Mouse (Mus musculus) kidney, postnatal 25 days (tissue): ENCODE measurements at regions not wholly inside any gene's neighbourhood (a gene's known extent, or its start where the extent isn't known, plus 50 kb on each side); places are given as distances from the start of the nearest gene placed in this dataset.

Source experiments
- DNase-seq, 2 experiments: peaks; one replicate each; pipeline ENCODE4 v3.0.0; 2021; ENCODE audit warnings: mixed read lengths in 2 of 2

GRCm38 (mm10) chr15:59785981-59786380 is 230.4 kb downstream of the 4933412E24Rik start:
- no peak for DNase-seq

GRCm38 (mm10) chr15:59784556-59784929 is 231.9 kb downstream of the 4933412E24Rik start:
- DNase-seq = no peak

GRCm38 (mm10) chr15:59783782-59784555 is 232.4 kb downstream of the 4933412E24Rik start:
- DNase-seq = peak; percentile 54 to 85

GRCm38 (mm10) chr15:59783393-59783781 is 233.0 kb downstream of the 4933412E24Rik start:
- DNase-seq = no peak

GRCm38 (mm10) chr15:59780506-59780905 is 235.9 kb downstream of the 4933412E24Rik start:
- DNase-seq = no peak

- DNase-seq = peak; percentile 86 to 88
Measured at GRCm38 (mm10) chr15:59777307-59777871, 239.0 kb downstream of the 4933412E24Rik start.

GRCm38 (mm10) chr15:59775781-59776180 is 240.6 kb downstream of the 4933412E24Rik start:
- no peak for DNase-seq

GRCm38 (mm10) chr15:59773983-59774382 is 242.4 kb downstream of the 4933412E24Rik start:
- no peak for DNase-seq

- no peak for DNase-seq
Measured at GRCm38 (mm10) chr15:59772595-59772994, 243.8 kb downstream of the 4933412E24Rik start.

- DNase-seq = no peak
Measured at GRCm38 (mm10) chr15:59762061-59762460, 254.4 kb downstream of the 4933412E24Rik start.

GRCm38 (mm10) chr15:59760490-59760889 is 255.9 kb downstream of the 4933412E24Rik start:
- DNase-seq = no peak

- no peak for DNase-seq
Measured at GRCm38 (mm10) chr15:59759566-59759965, 256.8 kb downstream of the 4933412E24Rik start.

- DNase-seq = no peak
Measured at GRCm38 (mm10) chr15:59758971-59759370, 257.4 kb downstream of the 4933412E24Rik start.

- DNase-seq = peak; percentile 33 to 70
Measured at GRCm38 (mm10) chr15:59756141-59756540, 260.3 kb downstream of the 4933412E24Rik start.

GRCm38 (mm10) chr15:59754906-59755305 is 261.5 kb downstream of the 4933412E24Rik start:
- no peak for DNase-seq

- no peak for DNase-seq
Measured at GRCm38 (mm10) chr15:59752277-59752676, 264.1 kb downstream of the 4933412E24Rik start.

GRCm38 (mm10) chr15:59746290-59746689 is 270.1 kb downstream of the 4933412E24Rik start:
- DNase-seq = no peak

- DNase-seq = no peak
Measured at GRCm38 (mm10) chr15:59744411-59744931, 271.9 kb downstream of the 4933412E24Rik start.

GRCm38 (mm10) chr15:59739197-59739596 is 277.2 kb downstream of the 4933412E24Rik start:
- DNase-seq = no peak

GRCm38 (mm10) chr15:59737247-59737646 is 279.2 kb downstream of the 4933412E24Rik start:
- DNase-seq = no peak

GRCm38 (mm10) chr15:59734376-59734775 is 282.0 kb downstream of the 4933412E24Rik start:
- DNase-seq = no peak

GRCm38 (mm10) chr15:59733932-59734331 is 282.5 kb downstream of the 4933412E24Rik start:
- no peak for DNase-seq

- peak in 1 of 2 experiments; percentile 69 for DNase-seq
Measured at GRCm38 (mm10) chr15:59733031-59733810, 283.2 kb downstream of the 4933412E24Rik start.
